Mouse (Mus musculus): ENCODE results near the gene Fgfr3. TPM values are rescaled to one million over a fixed set of nuclear protein-coding genes. Genes with fewer than 3 reads are reported as not detected.

The Fgfr3 gene
- polyA plus RNA-seq, 1 experiment from 2014 or later = 17.4 TPM

DNA sequence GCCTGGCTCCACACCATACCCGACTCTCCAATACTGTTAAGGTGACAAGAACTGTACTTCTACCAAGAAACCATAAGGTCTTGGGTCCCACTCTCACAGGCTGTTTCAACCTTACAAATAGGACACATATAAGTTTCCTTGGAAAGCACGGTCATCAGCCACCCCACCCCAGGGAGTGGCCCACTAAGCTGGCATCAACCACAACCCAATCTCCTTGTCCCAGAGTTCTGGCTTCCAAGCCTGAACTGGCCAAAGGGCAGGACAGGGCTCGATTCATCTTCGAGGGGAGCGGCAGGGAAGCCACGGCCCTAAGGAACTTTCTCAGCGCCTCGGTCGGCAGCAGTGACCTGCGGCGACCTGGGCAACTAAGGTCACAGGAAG, 60.5 kb downstream of the Fgfr3 start:
- H3K36me3 ChIP-seq (ENCODE audit: control insufficient read depth, insufficient read depth, low read length) = no peaks in the 10 kb centered on the region
- peak overlapping the region; percentile 89 for H3K9ac ChIP-seq (ENCODE audit: low read length)
- H3K9me3 ChIP-seq (ENCODE audit: control insufficient read depth, low read length) = no peaks in the 10 kb centered on the region
- no peaks in the 10 kb centered on the region for H3K27me3 ChIP-seq (ENCODE audit: control insufficient read depth, insufficient read depth, low read length)
- DNase-seq (ENCODE audit: low spot score) (no peak), ATAC-seq (ENCODE audit: low FRiP score, low TSS enrichment) (peak; percentile 45)
- H3K4me2 ChIP-seq (replicated peaks; ENCODE audit: low read depth) = peak overlapping the region; percentile 85
- WGBS = 3% methylated on average over 11 of the region's 11 CpGs
- peak overlapping the region; percentile 78 for H3K27ac ChIP-seq (replicated peaks)
- no peak for TF ChIP-seq EP300 (optimal IDR thresholded peaks at IDR 0.05)
- no peak for TF ChIP-seq CTCF (IDR thresholded peaks at IDR 0.05; ENCODE audit: low read depth)
- peak overlapping the region; percentile 95 for H3K4me3 ChIP-seq (ENCODE audit: low read depth, low read length)
- peaks cover 3% of the 10 kb centered on the region; the same call in 1 of the 2 replicates for H3K4me1 ChIP-seq (replicated peaks; ENCODE audit: control insufficient read depth, insufficient read depth)

DNA sequence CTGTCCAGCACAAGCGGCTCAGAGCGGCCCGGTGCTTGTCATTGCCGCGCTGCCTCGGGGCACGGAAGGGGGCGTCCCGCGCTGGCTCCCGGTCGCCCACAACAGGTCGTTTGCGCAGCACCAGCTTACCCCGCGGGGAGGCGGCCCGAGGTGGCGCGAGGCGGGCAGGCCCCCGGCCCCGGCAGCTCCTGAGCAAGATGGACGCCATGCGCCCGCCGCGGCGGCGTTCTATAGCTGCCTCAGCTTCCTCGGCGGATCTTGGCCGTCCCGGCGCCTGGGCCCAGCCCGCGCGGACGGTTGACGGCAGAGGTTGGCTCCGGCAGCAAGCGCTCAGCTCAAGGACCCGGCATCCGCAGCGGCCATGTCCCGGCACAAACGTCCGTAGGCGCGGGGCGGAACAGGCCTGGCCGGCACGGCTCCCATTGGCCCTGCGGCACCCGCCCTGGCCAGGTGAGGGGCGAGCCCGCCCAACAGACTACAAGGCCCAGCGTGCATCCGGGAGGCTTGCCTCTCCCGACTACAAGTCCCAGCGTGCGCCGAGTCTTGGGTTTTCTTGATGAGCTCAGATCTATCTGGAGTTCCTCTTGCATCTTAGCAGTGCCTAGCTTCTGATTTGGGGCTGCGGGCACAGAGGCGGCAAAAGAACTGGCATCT, 61.0 kb downstream of the Fgfr3 start, which contains the start of gene Letm1:
Letm1 (minus strand) TSS at position 473 of the 654 bp plus-strand sequence.
- Histone ChIP-seq H3K36me3 (ENCODE audit: control insufficient read depth, insufficient read depth, low read length) (no peaks in the 10 kb centered on the region), H3K27ac (replicated peaks) (peak within 1 kb of the TSS; percentile 78), H3K9ac (ENCODE audit: low read length) (peak within 1 kb of the TSS; percentile 89), H3K4me2 (replicated peaks; ENCODE audit: low read depth) (peak within 1 kb of the TSS; percentile 85), H3K4me3 (ENCODE audit: low read depth, low read length) (peak within 1 kb of the TSS; percentile 95), H3K4me1 (replicated peaks; ENCODE audit: control insufficient read depth, insufficient read depth) (peaks cover 3% of the 10 kb centered on the region; the same call in 1 of the 2 replicates), H3K9me3 (ENCODE audit: control insufficient read depth, low read length) (no peaks in the 10 kb centered on the region), H3K27me3 (ENCODE audit: control insufficient read depth, insufficient read depth, low read length) (no peaks in the 10 kb centered on the region)
- TF ChIP-seq EP300 (optimal IDR thresholded peaks at IDR 0.05) (no peak), CTCF (IDR thresholded peaks at IDR 0.05; ENCODE audit: low read depth) (peak; percentile 41; the same call in 1 of the 2 replicates)
- WGBS = 2% methylated on average over 65 of the region's 65 CpGs
- peak; percentile 100 for ATAC-seq (ENCODE audit: low FRiP score, low TSS enrichment)
- peak; percentile 96 for DNase-seq (ENCODE audit: low spot score)

DNA sequence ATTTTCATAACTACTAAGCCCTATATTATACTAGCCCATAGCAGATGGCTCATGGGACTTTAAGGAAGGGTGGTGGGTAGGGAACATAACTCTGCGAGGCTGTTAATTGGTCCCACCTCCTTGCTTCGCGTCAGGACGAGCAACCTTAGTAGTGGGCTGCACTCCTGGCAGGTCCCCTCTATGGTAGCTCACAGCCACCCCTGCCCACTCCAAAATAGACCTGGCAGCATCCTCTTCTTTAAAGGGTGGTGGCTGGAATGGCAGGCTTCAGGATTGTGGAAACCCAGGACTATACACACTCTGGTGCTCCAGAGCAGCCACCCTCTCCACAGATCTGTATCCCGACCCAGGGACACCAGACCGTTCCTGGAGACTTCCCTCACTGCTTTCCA, 61.5 kb downstream of the Fgfr3 start:
- no peak; the same call in none of the 2 replicates for ATAC-seq (ENCODE audit: low FRiP score, low TSS enrichment)

More for the DNA sequence above, 61.5 kb downstream of the Fgfr3 start:
- WGBS = 7% methylated on average over 6 of the region's 6 CpGs
- Histone ChIP-seq H3K9ac (ENCODE audit: low read length) (peak overlapping the region; percentile 89), H3K27me3 (ENCODE audit: control insufficient read depth, insufficient read depth, low read length) (no peaks in the 10 kb centered on the region), H3K9me3 (ENCODE audit: control insufficient read depth, low read length) (no peaks in the 10 kb centered on the region), H3K4me3 (ENCODE audit: low read depth, low read length) (peak overlapping the region; percentile 95), H3K27ac (replicated peaks) (0 out of 2 replicates have a peak overlapping the region, but pooled peaks have one; percentile 30), H3K4me1 (replicated peaks; ENCODE audit: control insufficient read depth, insufficient read depth) (peaks cover 3% of the 10 kb centered on the region; the same call in 1 of the 2 replicates), H3K36me3 (ENCODE audit: control insufficient read depth, insufficient read depth, low read length) (no peaks in the 10 kb centered on the region), H3K4me2 (replicated peaks; ENCODE audit: low read depth) (peak overlapping the region; percentile 85)
- no peak for DNase-seq (ENCODE audit: low spot score)
- TF ChIP-seq CTCF (IDR thresholded peaks at IDR 0.05; ENCODE audit: low read depth) = no peak
- TF ChIP-seq EP300 (optimal IDR thresholded peaks at IDR 0.05) = no peak

Other genes with a start within 250 kb of the Fgfr3 start
- 44.9 and 45.0 TPM in 2 replicates for gene Fam53a, start 92.0 kb upstream of the Fgfr3 start, polyA plus RNA-seq (2015; fragmentation: Nextera tagmentation; extraction: Ambion mirVana)
- 0.25 and 0.42 TPM in 2 replicates for gene Gm9903, start 91.7 kb upstream of the Fgfr3 start, polyA plus RNA-seq (2015; fragmentation: Nextera tagmentation; extraction: Ambion mirVana)
- 84.0 and 87.3 TPM in 2 replicates for gene Slbp, start 69.1 kb upstream of the Fgfr3 start, polyA plus RNA-seq (2015; fragmentation: Nextera tagmentation; extraction: Ambion mirVana)
- 33.8 and 44.0 TPM in 2 replicates for gene Tacc3, start 63.5 kb upstream of the Fgfr3 start, polyA plus RNA-seq (2015; fragmentation: Nextera tagmentation; extraction: Ambion mirVana)
- 16.7 and 17.4 TPM in 2 replicates for gene Tmem129, start 63.3 kb upstream of the Fgfr3 start, polyA plus RNA-seq (2015; fragmentation: Nextera tagmentation; extraction: Ambion mirVana)
- 39.5 and 42.6 TPM in 2 replicates for gene Letm1, start 61.1 kb downstream of the Fgfr3 start, polyA plus RNA-seq (2015; fragmentation: Nextera tagmentation; extraction: Ambion mirVana)
- gene Nsd2, start 99.1 kb downstream of the Fgfr3 start, polyA plus RNA-seq (2015; fragmentation: Nextera tagmentation; extraction: Ambion mirVana) = 8.5 and 10.3 TPM in 2 replicates
- gene Nelfa, start 214.7 kb downstream of the Fgfr3 start, polyA plus RNA-seq (2015; fragmentation: Nextera tagmentation; extraction: Ambion mirVana) = 20.4 and 20.5 TPM in 2 replicates